Mouse (Mus musculus) kidney, embryonic 14.5 days (tissue): ENCODE data around the gene F12. TPM values are rescaled to one million over a fixed set of nuclear protein-coding genes. Genes with fewer than 3 reads are reported as not detected.

ENCODE experiments used
- ATAC-seq: fragments of 200-750 bp; cut with Nextera tagmentation; 2 replicates; pipeline ENCODE4 v1.8.0; 2017; ENCODE audit warnings: moderate number of reproducible peaks, mild to moderate bottlenecking, moderate TSS enrichment, moderate library complexity; ENCODE audit not compliant: low FRiP score, low TSS enrichment
- H3K27ac ChIP-seq: fragments of 300-500 bp; sonication (generic); 2 replicates; pipeline ENCODE4 v1.5.1; 2014; ENCODE audit warnings: low read depth, mild to moderate bottlenecking, low read length, moderate library complexity, mixed read lengths
- H3K27me3 ChIP-seq: fragments of 300-500 bp; sonication (generic); 2 replicates; pipeline ENCODE4 v1.6.1; 2014; ENCODE audit warnings: mild to moderate bottlenecking, low read length; ENCODE audit not compliant: control insufficient read depth, insufficient read depth
- H3K36me3 ChIP-seq: fragments of 300-500 bp; sonication (generic); 2 replicates; pipeline ENCODE4 v1.6.1; 2014; ENCODE audit warnings: low read length, mixed read lengths; ENCODE audit not compliant: control insufficient read depth, insufficient read depth
- H3K4me1 ChIP-seq: fragments of 300-500 bp; sonication (generic); 2 replicates; pipeline ENCODE4 v1.6.1; 2014; ENCODE audit warnings: low read length, mixed read lengths; ENCODE audit not compliant: control insufficient read depth, insufficient read depth
- H3K4me2 ChIP-seq: fragments of 300-500 bp; sonication (generic); replicated peaks from 2 replicates; pipeline ENCODE4 v1.6.1; 2014; ENCODE audit warnings: low read depth, mild to moderate bottlenecking, low read length
- H3K4me3 ChIP-seq: fragments of 300-500 bp; sonication (generic); 2 replicates; pipeline ENCODE4 v1.5.1; 2014; ENCODE audit warnings: mild to moderate bottlenecking, low read length
- H3K9ac ChIP-seq: fragments of 300-500 bp; sonication (generic); 2 replicates; pipeline ENCODE4 v1.6.1; 2014; ENCODE audit warnings: low read depth, mild to moderate bottlenecking, low read length, moderate library complexity
- H3K9me3 ChIP-seq: fragments of 300-500 bp; sonication (generic); 2 replicates; pipeline ENCODE4 v1.6.1; 2016; ENCODE audit warnings: low read length; ENCODE audit not compliant: control insufficient read depth
- WGBS: fragments of 180-500 bp; shearing (Covaris S2); extraction: QIAGEN DNeasy Blood & Tissue Kit; methylation state at CpG from one replicate; pipeline ENCODE4 v1.1.7; 2014; 5-methylcytosine and 5-hydroxymethylcytosine counted together
- polyA plus RNA-seq: library from polyadenylated mRNA; unstranded; fragments of >200 nt; fragmentation: Nextera tagmentation; extraction: Ambion mirVana; gene quantifications from 2 replicates; pipeline ENCODE4 v1.2.1, GENCODE M21; 2014

Gene F12
- polyA plus RNA-seq, 1 experiment from 2014 or later = not detected

DNA sequence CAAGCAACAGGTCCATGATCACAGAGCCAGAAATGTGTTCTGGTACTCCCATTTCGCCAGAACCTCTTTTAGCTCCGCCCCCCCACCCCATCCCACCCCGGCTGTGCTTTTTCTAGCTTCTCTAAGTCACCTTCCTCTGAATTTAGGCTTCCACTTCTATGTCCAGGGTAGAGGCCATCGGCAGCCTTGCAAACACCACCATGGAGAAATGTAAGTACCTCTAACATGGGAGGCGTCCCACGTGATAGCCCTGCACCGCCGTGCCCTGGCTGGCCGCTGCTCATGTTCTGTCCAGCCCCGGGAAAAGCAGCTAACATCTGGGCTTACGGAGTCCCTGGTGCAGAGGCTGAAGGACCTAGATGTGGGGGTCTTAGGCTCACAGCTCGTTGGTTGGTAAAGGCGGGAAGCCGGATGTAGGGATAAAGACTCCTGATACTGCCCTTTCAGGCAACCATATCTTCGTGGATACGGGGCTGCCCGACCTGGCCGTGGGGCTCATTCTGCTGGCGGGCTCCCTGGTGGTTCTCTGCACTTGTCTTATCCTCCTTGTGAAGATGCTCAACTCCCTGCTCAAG, 18.0 kb downstream of the F12 start:
- Histone ChIP-seq H3K4me1 (no peaks in the 10 kb centered on the region), H3K27ac (no peak overlapping the region), H3K9me3 (no peaks in the 10 kb centered on the region), H3K36me3 (no peaks in the 10 kb centered on the region), H3K27me3 (0 out of 2 replicates have a peak, but pooled peaks cover 2% of the 10 kb centered on the region), H3K4me3 (no peak overlapping the region), H3K4me2 (no peak overlapping the region), H3K9ac (no peak overlapping the region)
- ATAC-seq = no peak
- WGBS = 88% methylated on average over 19 of the region's 19 CpGs

DNA sequence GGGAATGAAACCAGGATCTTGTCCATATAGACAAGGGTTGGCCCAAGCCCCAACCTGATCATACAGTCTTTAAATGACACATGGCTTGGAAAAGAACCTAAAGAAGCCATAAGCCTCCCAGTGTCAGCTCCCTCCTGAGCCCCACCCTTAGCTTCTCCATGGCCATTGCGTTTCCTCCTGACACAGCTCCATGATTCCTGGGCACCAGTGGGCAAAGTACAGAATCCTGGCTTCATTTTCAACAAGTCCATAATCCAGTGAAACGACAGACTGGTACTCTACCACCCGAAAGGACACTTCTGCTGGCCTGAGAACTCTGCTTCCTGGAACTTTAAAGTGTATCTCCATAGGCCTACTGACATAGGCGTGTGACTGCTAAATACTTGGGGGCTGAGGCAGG, 19.3 kb downstream of the F12 start:
- no peaks in the 10 kb centered on the region for H3K36me3 ChIP-seq
- WGBS = 89% methylated on average over 4 of the region's 4 CpGs
- H3K27me3 ChIP-seq = no peaks in the 10 kb centered on the region
- no peaks in the 10 kb centered on the region for H3K4me1 ChIP-seq
- no peak for ATAC-seq
- no peak overlapping the region for H3K9ac ChIP-seq
- H3K9me3 ChIP-seq = no peaks in the 10 kb centered on the region
- H3K4me3 ChIP-seq = no peak overlapping the region
- H3K27ac ChIP-seq = no peak overlapping the region
- H3K4me2 ChIP-seq = no peak overlapping the region

DNA sequence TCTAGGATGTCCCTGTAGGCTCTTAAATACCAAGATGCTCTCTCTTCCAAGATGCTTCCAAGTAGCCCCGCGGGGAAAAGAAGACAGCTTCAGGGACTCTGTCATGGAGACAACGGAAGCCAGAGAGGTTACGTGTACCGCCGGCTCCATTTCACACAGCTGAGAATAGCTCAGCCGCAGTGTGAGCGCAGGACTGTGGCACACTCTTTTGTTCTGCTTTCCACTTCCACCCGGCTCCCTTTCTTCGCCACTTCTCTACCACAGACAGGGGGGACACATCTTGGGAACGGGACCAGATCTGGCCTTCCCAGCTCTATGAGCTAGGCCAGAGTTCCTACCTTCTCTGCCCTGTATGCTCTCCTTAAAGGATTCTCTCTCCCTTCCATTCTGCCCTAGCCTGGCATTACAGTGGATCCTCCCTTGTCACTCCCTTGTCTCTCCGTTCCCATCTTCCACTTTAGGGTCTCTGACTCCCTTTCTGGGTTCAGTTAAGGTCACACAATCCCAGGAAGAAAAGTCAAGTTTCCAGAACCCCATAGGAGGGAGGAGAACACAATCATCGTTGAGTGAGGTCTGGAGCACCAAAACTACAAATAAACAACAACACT, 20.7 kb downstream of the F12 start:
- ATAC-seq = peak; percentile 38

DNA sequence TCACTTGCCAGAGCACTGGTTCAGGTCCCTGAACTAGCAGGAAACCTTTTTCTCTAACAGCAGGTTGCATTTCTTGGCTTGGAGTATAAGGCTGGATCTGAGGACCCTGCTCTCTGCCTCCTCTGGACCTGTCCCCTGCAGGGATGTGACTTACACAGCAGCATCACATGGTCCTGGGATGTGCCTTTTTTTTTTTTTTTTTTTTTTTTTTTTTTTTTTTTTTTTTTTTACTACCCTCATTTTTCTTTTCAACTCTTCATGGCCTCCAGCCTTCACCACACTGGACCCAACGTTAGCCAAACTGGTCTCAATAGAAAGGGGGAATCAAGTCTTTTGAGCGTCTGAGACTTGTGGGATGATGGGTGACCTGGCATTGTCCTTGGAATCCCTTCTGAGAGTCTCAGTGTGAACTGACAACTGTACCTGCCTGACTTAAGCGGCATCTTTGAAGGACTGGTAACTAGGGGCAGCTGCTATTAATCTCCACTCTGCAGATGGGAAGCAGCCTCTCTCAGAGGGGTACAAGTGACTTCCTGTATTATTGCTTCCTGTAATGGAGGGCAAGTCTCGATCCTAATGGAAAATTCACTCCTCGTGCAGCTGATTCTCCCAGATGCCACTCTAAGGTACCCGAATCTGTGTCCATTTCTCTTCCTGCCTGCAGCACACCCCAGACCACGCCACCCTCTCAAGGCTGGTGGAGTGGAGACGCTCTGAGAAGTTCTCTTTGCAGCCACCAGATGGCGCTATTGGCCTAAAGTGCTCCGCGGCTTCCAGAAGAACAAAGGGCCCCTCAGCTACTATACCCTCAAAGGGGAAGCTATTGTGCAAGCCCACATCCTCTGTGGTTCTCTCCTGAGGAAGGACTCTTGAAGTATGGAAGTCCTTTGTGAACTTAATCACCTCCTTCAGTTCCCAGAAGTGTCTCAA, 21.5 kb downstream of the F12 start:
- H3K9me3 ChIP-seq = no peaks in the 10 kb centered on the region
- no peaks in the 10 kb centered on the region for H3K36me3 ChIP-seq
- peak; percentile 88 for ATAC-seq
- no peak overlapping the region for H3K27ac ChIP-seq
- no peak overlapping the region for H3K4me3 ChIP-seq
- H3K4me2 ChIP-seq = no peak overlapping the region
- no peaks in the 10 kb centered on the region for H3K4me1 ChIP-seq
- WGBS = 15% methylated on average over 11 of the region's 11 CpGs
- H3K27me3 ChIP-seq = no peaks in the 10 kb centered on the region
- peak overlapping the region; percentile 38; the same call in 1 of the 2 replicates for H3K9ac ChIP-seq

More for the DNA sequence above, 20.7 kb downstream of the F12 start:
- Histone ChIP-seq H3K27me3 (no peaks in the 10 kb centered on the region), H3K36me3 (no peaks in the 10 kb centered on the region), H3K9me3 (no peaks in the 10 kb centered on the region), H3K9ac (peak overlapping the region; percentile 38; the same call in 1 of the 2 replicates), H3K4me3 (no peak overlapping the region), H3K27ac (no peak overlapping the region), H3K4me1 (no peaks in the 10 kb centered on the region), H3K4me2 (no peak overlapping the region)
- WGBS = 73% methylated on average over 13 of the region's 13 CpGs

DNA sequence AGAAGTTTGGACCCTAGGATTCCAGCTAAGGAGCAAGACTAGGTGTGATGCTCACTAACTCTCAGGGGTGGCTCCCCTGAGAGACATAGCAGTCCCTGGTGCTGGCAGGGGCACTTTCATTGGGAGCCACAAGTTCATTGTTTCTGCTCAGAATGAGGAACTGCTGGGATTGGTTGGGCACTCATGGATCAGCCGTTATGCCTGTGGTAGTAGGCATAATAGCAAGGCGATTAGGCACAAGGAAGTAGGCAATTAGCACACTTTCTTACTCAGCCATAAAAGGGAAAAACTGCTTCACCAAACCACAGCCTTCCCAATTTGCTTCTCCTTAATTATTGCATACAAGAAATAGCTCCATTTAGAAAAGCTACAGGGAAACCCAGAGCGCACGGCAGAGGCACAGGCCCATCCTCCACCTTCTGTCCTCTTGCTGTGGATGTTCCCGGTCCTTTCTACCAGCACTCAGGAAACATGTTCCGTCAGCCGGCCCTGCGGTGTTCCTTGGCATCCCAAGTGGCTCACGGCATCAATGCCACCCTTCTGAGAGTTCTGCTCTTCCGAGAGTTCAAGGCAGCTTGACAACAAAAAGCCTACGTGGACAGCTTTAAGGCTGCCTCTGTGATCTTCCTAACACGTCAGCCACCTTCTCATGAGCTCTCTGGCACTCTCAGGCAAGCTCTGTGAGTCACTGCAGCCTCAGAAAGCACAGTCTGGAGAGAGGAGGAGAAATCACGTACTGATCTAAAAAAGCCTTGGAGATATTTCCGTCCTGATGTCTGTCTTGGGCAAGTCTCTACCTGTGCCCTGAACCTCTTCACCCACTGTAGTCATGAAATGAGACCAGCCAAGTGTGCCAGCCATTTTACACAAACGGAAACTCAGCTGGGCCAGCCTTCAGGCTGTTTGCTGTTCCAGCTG, 22.4 kb downstream of the F12 start:
- Histone ChIP-seq H3K9ac (no peak overlapping the region), H3K27ac (no peak overlapping the region), H3K36me3 (no peaks in the 10 kb centered on the region), H3K4me3 (no peak overlapping the region), H3K4me1 (no peaks in the 10 kb centered on the region), H3K4me2 (no peak overlapping the region), H3K27me3 (no peaks in the 10 kb centered on the region), H3K9me3 (no peaks in the 10 kb centered on the region)
- ATAC-seq = no peak
- WGBS = 64% methylated on average over 15 of the region's 15 CpGs

DNA sequence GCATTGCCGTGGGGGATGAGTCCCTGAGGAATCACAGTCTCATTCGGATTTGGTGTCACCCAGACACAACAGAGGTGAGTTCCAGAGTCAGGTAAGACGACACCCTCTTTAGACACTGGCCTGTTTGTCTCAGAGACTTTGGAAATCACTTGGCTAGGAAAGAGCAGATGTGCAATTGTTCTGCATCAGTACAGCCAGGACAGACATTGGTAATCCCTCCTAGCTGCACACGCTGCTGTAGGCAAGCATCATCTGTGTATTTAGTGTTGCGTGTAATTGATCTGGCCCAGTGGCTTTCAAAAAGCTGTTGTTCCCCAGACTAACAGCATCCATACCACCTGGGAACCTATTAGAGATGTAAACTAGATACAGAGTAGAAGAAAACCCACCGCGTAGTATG, 23.3 kb downstream of the F12 start:
- no peak for ATAC-seq
- H3K9me3 ChIP-seq = no peaks in the 10 kb centered on the region
- no peaks in the 10 kb centered on the region for H3K4me1 ChIP-seq
- 57% methylated on average over 7 of the region's 7 CpGs for WGBS
- no peaks in the 10 kb centered on the region for H3K27me3 ChIP-seq
- H3K9ac ChIP-seq = no peak overlapping the region
- H3K36me3 ChIP-seq = no peaks in the 10 kb centered on the region
- no peak overlapping the region for H3K27ac ChIP-seq
- H3K4me2 ChIP-seq = no peak overlapping the region
- no peak overlapping the region for H3K4me3 ChIP-seq

DNA sequence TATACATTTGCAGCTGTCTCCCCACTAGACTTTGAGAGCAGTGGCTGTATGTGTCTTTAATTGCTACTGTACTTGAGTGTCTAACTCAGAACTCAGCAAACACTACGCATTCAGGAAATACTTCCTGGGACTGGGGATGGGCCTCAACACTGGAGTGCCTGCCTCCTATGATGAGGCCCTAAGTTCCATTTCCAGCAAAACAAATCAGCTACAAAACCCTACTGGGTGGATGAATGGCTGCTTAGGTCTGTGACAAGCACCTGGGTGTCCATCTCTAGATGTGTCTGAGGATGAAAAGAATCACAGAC, 26.6 kb downstream of the F12 start:
- Histone ChIP-seq H3K4me1 (no peaks in the 10 kb centered on the region), H3K36me3 (no peaks in the 10 kb centered on the region), H3K4me2 (no peak overlapping the region), H3K4me3 (no peak overlapping the region), H3K9me3 (no peaks in the 10 kb centered on the region), H3K27me3 (no peaks in the 10 kb centered on the region), H3K9ac (no peak overlapping the region), H3K27ac (no peak overlapping the region)
- 94% methylated on average over 1 of the region's 1 CpGs for WGBS
- ATAC-seq = no peak

DNA sequence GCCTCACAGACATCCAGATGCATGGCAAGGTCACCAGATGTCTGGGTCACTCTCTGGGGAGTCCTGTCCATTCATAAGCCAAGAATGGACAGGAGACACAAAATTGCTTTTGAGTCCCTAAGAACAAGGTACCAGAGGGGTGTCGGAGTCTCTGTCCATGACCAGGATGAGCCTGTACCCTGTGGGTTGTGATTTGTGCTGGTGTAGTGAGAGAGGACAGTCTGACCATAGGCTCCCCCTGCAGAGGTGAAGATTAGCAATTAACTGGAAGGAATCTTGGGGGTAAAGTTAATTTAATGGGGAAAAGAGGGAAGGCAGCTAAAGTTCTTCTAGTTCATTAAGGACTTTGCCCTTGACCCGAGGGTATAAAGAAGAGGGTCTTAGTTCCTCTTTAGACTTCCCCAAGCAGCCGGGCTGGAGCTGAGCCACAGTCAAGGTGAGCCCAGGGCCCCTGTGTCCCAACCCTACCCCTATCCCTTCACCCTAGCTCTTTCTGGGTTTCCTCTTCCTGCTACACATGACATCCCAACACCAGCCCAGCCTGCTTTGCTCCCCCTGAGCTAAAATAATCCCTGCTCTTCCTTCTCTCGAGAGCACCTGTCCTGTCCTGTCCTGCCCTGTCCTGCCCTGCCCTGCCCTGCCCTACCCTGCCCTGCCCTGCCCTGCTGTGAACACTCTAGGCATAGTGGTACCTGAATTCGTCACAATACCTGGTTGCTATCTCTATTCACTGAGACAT, 27.1 kb downstream of the F12 start:
- Histone ChIP-seq H3K9me3 (no peaks in the 10 kb centered on the region), H3K27ac (no peak overlapping the region), H3K36me3 (no peaks in the 10 kb centered on the region), H3K4me1 (no peaks in the 10 kb centered on the region), H3K4me2 (no peak overlapping the region), H3K27me3 (no peaks in the 10 kb centered on the region), H3K4me3 (no peak overlapping the region), H3K9ac (no peak overlapping the region)
- no peak for ATAC-seq
- 74% methylated on average over 5 of the region's 5 CpGs for WGBS
